Mouse (Mus musculus) heart, adult 2 months (tissue): ENCODE results near the gene Fhad1. TPM values are rescaled to one million over a fixed set of nuclear protein-coding genes. Genes with fewer than 3 reads are reported as not detected.

Experiments
- DNase-seq, 2 experiments: peaks; one replicate each; pipeline ENCODE4 v3.0.0; 2021
- H3K27ac ChIP-seq: fragments of 200-600 bp; 2 replicates; pipeline ENCODE4 v1.8.1; 2022
- H3K27me3 ChIP-seq: fragments of 200-500 bp; 2 replicates; pipeline ENCODE4 v1.6.1; 2012; ENCODE audit warnings: mild to moderate bottlenecking, low read length, inconsistent platforms, mixed read lengths; ENCODE audit not compliant: control insufficient read depth, insufficient read depth
- H3K36me3 ChIP-seq: fragments of 200-500 bp; 2 replicates; pipeline ENCODE4 v1.6.1; 2012; ENCODE audit warnings: low read length, inconsistent platforms; ENCODE audit not compliant: control insufficient read depth, insufficient read depth
- H3K4me1 ChIP-seq: fragments of 200-500 bp; 2 replicates; pipeline ENCODE4 v1.6.1; 2011; ENCODE audit warnings: low read length; ENCODE audit not compliant: control insufficient read depth, insufficient read depth
- H3K4me3 ChIP-seq: fragments of 200-600 bp; 2 replicates; pipeline ENCODE4 v1.8.1; 2022
- H3K79me2 ChIP-seq: fragments of 200-500 bp; replicated peaks from 2 replicates; pipeline ENCODE4 v1.6.1; 2012; ENCODE audit warnings: mild to moderate bottlenecking, inconsistent platforms, low read length, moderate library complexity, mixed read lengths; ENCODE audit not compliant: control insufficient read depth, insufficient read depth
- H3K9ac ChIP-seq: fragments of 200-500 bp; 2 replicates; pipeline ENCODE4 v1.6.1; 2012; ENCODE audit warnings: low read depth, mild to moderate bottlenecking, control low read depth, inconsistent platforms, low read length, mixed read lengths
- CTCF ChIP-seq: fragments of 200-600 bp; IDR thresholded peaks from 2 replicates; pipeline ENCODE4 v1.8.1; 2022; ENCODE audit warnings: antibody characterized with exemption, mild to moderate bottlenecking, moderate library complexity
- EP300 ChIP-seq: fragments of 200-500 bp; IDR thresholded peaks from 2 replicates; pipeline ENCODE4 v1.6.1; 2011; ENCODE audit warnings: low read depth, low read length, control low read depth; ENCODE audit not compliant: insufficient read depth
- POLR2A ChIP-seq: fragments of 200-500 bp; IDR thresholded peaks from 2 replicates; pipeline ENCODE4 v1.6.1; 2011; ENCODE audit warnings: mild to moderate bottlenecking, low read depth, low read length, control low read depth; ENCODE audit not compliant: insufficient read depth
- WGBS: fragments of 180-500 bp; shearing (Covaris S2); methylation state at CpG from one replicate; pipeline ENCODE4 v1.1.7; 2018; 5-methylcytosine and 5-hydroxymethylcytosine counted together
- intact Hi-C: fragments of 180-260 bp; cut with DNase I; formaldehyde crosslinking; loops from one replicate; pipeline ENCODE4 v1.15.1; 2025
- polyA plus RNA-seq: library from polyadenylated mRNA; depleted of rRNA; stranded (reverse); fragments of >200 nt; gene quantifications from 2 replicates; pipeline ENCODE4 v1.2.3, GENCODE M21; 2012; rRNA removed
- total RNA-seq, 2 experiments: library from RNA; stranded (reverse); gene quantifications; 2 replicates each; pipeline ENCODE4 v1.2.3; 2021

Fhad1 gene
- total and polyA plus RNA-seq, 3 experiments, result 0.47 to 0.55 (median 0.53) TPM

DNA sequence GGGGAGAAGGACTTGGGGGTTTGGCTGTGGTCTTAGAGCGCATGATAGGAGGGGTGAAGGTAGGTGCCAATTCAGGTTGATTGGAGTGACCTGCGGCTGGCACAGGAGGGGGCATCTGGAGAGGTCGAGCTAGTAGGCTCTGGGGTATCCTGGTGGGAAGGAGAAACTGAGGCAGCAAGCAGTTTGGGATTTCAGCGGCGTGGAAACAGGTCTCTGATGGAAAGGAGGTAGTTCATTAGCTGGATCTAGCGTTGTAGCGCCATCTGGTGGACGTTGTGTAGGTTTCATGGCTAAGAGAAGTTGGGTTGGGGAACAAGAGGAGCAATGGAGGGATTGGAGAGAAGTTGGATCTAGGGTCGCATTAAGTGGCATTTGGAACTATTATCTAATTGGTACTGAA is 161.4 kb downstream of the Fhad1 start:
- 67% methylated on average over 9 of the region's 9 CpGs for WGBS
- DNase-seq, result no peak
- intact Hi-C loops, result loop anchor here (1.0 kb wide), 2 partner anchors 43 to 235 kb away; partner anchors contain the start of gene Tmem82
- no peak for TF ChIP-seq POLR2A
- TF ChIP-seq CTCF, result peak; percentile 81
- 0 out of 2 replicates have a peak, but pooled peaks have one; percentile 34 for TF ChIP-seq EP300
- Histone ChIP-seq H3K36me3 (no peaks in the 10 kb centered on the region), H3K79me2 (no peaks in the 10 kb centered on the region), H3K27ac (no peak overlapping the region), H3K27me3 (no peaks in the 10 kb centered on the region), H3K4me3 (no peak overlapping the region), H3K9ac (no peak overlapping the region), H3K4me1 (peaks cover 1% of the 10 kb centered on the region; the same call in 1 of the 2 replicates)

- Histone ChIP-seq H3K4me1 (no peaks in the 10 kb centered on the region), H3K4me3 (no peak within 1 kb of the TSS), H3K27me3 (no peaks in the 10 kb centered on the region), H3K36me3 (no peaks in the 10 kb centered on the region), H3K27ac (no peak within 1 kb of the TSS), H3K79me2 (no peaks in the 10 kb centered on the region), H3K9ac (no peak within 1 kb of the TSS)
- TF ChIP-seq CTCF, result no peak
- TF ChIP-seq POLR2A, result no peak
- WGBS, result 83% methylated on average over 6 of the region's 6 CpGs
- DNase-seq, result no peak
- intact Hi-C loops, result no loop called here
Observed at GRCm38 (mm10) chr4:141845999-141846398, 168.9 kb downstream of the Fhad1 start, which contains the start of gene Ctrc. Gene Ctrc, minus strand, starts transcription at chr4:141846359.

Other genes starting within 250 kb of the Fhad1 start
- 10 to 100 TPM; 20.4 to 24.9 TPM for gene Dnajc16, start 224.2 kb downstream of the Fhad1 start, total RNA-seq
- 12.5 and 20.9 TPM in 2 replicates for gene Dnajc16, start 224.2 kb downstream of the Fhad1 start, polyA plus RNA-seq
- 1 to 10 TPM; 7.5 to 8.1 TPM for gene Casp9, start 221.5 kb downstream of the Fhad1 start, total RNA-seq
- gene Casp9, start 221.5 kb downstream of the Fhad1 start, polyA plus RNA-seq, result 10.0 and 15.5 TPM in 2 replicates
- gene Cela2a, start 188.9 kb downstream of the Fhad1 start, total RNA-seq, result not detected
- gene Cela2a, start 188.9 kb downstream of the Fhad1 start, polyA plus RNA-seq, result 0.26 and 0.62 TPM in 2 replicates
- not detected for gene Ctrc, start 168.7 kb downstream of the Fhad1 start, total RNA-seq
- gene Ctrc, start 168.7 kb downstream of the Fhad1 start, polyA plus RNA-seq, result not detected in 2 replicates
- 10 to 100 TPM; 19.4 to 21.2 TPM for gene Efhd2, start 140.2 kb downstream of the Fhad1 start, total RNA-seq
- gene Efhd2, start 140.2 kb downstream of the Fhad1 start, polyA plus RNA-seq, result 28.4 and 33.0 TPM in 2 replicates
- 1 to 10 TPM; 5.5 to 6.0 TPM for gene Tmem51, start 69.2 kb upstream of the Fhad1 start, total RNA-seq
- gene Tmem51, start 69.2 kb upstream of the Fhad1 start, polyA plus RNA-seq, result 9.9 and 13.1 TPM in 2 replicates
- gene Kazn, start 224.3 kb upstream of the Fhad1 start, total RNA-seq, result 1 to 10 TPM; 2.4 to 3.4 TPM
- 3.8 and 5.7 TPM in 2 replicates for gene Kazn, start 224.3 kb upstream of the Fhad1 start, polyA plus RNA-seq